Mouse (Mus musculus) retina, postnatal 7 days (tissue): Measurements from ENCODE around the gene Lrmda.

Source experiments
- DNase-seq: peaks from one replicate; pipeline ENCODE4 v3.0.0-alpha.2; 2012; ENCODE audit warnings: low read depth, low spot score

Gene Lrmda

DNA sequence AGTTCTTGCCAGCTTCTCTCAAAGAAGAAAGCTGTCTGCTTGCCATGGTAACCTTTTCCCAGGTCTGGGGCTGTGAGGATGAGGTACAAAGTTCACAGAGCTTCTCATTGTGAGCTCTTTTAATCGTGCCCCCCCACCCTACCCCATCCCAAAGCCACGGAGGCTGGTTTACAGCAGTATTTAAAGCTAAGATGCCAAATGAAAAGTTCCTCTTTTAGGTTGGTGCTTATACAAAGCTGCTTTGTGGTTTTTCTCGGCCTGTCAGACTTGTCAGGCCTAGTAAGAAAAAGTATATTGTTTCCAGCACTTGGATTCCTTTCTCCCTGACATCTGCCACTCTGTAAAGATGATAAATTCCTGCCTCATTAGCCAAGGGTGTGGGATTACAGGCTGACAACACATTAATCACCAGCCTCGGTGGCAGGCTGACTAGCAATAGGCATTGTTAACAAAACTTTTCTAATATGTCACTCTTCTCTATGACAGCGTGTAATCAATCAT, 629.9 kb downstream of the Lrmda start:
- no peak for DNase-seq

DNA sequence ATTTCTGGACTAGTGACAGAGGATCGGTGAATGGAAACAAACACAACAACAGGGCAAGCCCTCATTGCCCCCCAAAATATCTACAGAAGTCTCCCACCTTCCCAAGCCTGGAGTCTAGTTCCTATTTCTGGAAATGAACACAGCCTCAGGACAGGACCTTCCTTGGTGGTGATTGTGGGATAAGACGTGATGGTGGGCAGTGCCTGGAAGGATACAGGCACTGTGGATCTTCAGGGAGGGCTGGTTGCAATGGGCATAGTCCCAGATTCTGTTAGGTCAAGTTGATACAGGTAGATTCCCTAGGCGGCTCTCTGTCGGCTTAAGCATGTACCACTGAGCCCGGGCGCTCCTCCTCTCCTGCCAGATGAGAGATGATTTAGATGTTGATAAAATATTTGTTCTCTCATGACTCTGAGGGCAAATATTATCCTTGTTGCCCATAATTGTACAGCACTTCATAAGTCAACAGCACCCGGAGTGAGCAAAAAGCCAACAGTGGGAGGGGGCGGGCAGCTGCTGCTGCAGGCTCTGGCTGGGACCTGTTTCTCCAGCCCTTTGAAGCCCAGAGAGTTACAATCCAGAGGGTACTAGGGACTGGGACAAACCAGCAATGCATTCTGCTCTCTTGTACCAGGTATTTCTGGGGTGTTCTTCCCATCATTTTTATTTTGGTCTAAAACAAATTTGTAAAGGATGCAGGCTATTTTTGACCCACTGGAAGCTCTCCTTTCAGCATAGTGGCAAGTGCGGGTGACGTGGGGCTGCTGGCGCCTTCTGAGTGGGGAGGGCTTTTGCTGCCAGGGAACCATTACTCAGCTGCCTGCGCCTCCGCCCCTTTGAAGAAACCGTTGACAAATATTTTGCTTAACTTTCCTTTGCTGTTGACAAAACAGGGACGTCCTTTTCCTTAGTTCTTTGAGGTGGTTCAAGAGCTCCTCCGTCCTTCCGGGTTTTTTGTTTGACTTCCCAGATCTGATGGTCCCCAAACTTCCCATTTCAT, 630.8 kb downstream of the Lrmda start:
- no peak for DNase-seq

DNA sequence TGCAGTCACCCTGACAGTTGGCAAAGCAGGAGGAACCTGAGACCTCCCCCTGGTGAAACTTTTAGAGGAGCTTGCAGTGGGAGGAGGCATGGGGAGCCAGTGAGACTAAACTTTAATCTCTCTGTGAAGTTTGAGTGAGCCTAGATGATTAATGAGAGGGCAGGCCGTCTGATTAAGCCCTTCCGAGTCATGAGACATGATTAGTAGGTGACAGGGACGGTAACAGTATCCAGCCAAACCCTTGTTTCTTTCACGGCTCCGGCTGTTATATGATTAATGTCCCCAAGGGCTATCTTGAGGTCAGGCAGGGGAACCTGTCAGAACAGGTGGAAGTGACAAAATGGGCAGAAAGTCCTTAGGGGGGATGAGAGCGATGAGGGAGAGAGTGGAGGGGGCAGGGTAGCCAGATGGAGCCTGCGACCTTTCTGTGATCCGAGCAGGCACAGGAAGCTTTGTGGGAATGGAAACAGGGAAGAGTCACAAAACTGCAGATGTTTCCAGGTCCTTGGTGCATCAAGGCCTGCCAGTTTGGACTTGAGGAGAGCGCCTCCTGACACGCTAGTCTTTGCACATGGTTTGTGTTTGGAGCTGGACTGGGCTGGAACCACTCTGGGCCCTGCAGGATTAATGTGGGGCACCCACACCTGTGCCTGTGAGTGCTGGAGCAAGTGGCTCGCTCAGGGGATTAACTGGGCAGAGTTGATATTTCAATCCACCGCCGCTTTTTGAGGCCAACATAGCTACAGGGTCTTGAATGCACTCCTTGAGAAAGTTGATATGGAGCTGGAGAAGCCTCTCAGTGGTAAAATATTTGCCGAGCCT, 631.8 kb downstream of the Lrmda start:
- DNase-seq, result no peak

DNA sequence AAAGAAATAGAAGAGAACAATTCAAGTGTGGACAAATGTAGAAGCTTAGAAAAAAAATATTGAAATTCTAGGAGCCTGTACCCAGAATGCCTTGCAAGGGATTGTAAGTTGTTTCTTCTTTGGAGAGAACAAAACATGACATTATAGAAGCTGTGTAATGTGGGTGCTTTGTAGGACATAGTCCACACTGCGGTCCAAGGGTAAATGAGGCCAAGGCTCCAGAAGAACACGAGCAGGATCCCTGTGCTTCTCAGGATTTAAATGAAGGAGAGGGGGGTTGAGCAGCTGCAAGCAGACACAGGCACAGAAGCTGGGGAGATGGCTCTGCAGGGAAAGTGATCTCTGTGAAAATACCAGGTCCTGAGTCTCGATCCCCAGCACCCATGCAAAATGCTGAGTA, 643.0 kb downstream of the Lrmda start:
- no peak for DNase-seq

DNA sequence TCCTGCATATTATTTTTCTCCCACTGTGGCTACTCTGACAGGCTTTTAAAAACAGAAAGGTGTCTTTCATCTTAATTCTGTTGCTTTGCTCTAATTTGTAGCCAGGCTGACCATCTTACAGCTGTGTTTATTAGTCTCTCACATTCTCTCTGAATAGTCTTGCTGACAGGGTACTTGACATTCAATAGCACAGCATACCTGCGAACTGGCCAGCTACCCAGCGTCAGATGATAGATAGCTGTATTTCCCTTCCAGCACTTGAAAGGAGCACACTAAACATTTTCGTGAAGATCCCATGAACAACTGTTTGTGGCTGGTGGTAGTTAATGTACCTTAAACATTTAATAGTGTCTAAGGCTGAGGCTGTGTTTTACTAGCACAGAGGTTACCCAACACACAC, 646.9 kb downstream of the Lrmda start:
- DNase-seq, result no peak

DNA sequence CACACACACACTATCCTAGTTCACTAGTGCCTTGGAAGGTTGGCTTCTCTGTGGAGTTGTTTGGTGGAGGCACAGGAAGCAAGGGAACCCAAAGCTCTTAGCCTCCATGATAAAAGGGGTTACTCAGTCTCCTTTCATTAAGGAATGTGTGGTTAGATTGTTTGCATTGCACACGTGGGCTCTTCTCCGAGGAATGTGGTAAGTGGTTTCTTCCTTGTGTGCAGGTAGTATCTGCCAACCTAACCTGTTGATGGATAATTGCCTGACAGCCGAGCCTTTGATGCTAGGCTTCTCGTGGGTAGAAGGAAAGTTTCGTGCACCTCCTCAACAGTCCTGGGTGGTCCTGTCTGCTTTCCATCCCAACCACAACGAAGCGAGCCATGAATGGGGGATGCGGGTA, 648.8 kb downstream of the Lrmda start:
- DNase-seq, result no peak

DNA sequence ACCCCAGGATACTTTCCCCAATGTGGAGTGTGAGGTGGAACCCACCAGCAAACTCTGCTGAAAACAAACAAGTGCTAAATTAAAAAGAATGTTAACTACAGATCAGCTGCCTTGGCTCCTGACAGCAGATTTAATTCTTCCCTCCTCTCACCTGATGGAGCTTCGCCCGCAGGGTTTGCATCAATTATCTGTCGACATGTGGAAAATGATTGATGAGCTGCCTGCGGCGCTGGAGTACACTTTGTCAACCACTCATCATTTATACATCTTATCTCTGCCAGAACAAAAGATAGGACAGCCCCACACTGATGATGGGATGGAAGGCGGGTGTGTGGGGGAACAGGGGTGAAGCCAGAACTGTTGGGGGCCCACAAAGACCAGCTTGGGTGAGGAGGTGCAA, 649.2 kb downstream of the Lrmda start:
- DNase-seq, result no peak

DNA sequence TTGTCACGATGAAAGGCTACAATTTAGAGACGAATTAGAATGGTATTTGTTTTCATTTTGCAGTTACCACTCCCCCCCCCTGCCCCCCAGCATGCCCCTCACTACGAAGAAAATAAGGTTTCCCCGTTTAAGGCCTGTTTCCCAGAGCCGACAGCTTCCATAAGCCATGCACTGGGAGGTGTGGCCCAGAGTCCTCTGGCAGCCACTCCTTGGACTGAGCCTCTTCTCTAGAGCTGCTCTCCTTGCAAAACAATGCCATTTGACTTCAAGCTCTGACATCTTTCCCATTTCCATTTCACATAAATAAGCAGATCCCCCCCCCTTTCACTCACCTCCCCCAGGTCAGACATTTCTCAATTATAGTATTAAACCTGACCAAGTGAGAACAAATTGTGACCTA, 654.1 kb downstream of the Lrmda start:
- no peak for DNase-seq

DNA sequence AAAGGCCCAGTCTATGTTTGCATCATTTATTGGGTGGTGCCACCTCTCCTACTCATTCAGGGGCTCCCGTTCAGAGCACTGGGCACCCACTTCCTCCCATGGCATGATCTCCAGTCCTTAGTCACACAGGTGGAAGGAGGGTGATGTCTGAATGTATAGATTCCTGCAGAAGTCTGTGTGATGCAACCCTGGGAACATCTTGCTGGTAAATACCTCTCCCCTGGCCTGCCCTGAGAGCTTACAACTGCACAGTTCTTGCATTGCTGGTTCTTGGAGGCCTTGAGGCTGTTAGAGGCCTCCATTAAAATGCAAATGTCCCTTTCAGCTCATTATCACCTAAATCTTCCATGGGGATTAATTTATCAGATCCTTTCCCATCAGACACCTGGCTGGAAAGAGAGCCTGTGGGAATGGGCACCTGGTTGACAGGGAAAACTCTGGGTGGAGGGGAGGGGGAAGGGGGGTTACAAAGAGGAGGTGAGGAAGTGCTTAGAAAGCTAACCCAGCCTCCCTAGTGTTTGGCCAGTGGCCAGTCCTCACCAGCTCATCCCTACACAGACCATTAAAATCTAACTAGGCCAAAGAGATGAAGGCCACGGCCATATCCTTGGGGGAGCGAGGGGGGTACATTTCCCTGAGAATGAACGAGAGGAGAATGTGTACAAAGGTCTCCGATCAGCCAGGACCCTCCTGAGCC, 659.6 kb downstream of the Lrmda start:
- no peak for DNase-seq

DNA sequence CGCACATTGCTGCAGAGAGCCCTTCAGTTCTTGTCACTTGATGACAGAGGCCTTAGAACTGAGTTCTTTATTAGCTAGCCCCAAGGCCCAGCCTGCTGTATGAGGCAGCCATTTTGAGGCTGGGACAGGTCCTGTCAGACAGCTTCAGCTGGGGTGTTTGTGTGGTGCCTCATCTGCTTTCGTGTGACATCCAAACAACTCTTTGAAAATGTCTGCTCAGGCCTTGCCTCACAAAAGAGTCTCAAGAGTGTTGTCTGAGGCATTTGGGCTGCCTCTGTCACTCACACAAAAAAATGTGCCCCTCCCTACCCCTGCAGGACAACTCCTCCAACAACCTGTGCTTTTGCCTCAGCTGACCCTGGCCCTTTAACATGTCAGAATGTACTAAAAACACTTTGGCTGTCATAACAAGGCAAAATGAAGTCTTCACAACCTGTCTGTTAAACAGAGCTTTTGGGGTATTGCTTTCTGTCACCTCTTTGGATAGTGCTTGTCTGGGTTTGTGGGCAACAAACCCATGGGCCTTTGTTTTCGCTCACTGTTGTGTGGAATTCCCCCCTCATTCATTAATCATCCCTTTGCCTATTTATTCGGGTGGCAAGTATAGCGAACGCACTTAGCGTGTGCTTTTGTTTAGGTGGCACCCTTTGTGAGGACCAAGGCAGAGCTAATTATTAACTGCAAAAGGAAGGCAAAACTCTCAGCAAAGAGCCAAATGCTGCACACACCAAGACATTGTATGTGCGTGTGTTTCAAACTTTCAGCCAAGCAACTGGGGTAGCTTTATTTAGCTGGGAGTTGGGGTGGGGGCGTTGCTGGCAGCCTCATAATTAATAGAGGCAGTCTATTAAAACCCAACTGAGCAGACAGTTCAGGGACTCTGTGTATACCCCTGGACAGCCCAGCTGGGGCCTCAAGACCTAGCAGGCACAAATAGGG, 660.5 kb downstream of the Lrmda start:
- DNase-seq, result no peak

DNA sequence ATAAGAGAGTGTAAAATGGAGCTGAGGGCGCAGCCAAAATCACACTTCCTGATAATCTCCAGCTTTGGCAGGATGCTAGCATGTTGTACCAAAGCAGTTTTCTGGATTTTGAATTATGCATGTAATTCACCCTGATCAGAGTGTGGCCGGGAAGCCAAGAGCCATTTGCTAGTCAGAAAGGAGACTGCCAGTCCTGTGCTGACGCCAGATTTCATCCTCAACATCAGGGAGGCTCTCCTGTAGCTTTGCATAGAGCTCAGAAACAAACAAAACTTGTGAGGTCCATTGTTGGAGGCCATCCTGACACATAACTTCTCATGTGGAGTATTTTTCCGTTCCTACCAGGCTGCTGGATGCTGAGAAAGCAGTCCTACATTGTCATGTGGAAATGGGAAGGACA, 667.4 kb downstream of the Lrmda start:
- no peak for DNase-seq

DNA sequence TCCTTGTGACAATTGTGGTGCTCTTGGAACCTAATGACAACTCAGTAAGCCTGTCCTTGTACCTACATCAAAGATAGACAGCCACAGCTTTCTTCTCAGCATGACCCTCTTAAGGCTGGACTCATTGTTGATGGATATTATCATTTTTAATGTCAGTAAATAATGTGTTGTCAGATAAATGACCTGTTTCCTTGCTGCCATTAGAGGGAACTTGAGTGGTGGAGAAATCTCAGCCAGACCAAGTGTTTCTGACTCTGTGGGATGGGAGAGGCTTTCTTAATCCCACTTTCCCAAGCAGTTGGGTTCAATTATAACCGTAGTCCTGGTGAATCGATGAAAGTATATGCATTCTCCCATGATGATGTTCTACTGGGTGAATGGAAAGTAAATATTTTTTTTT, 668.9 kb downstream of the Lrmda start:
- no peak for DNase-seq

DNA sequence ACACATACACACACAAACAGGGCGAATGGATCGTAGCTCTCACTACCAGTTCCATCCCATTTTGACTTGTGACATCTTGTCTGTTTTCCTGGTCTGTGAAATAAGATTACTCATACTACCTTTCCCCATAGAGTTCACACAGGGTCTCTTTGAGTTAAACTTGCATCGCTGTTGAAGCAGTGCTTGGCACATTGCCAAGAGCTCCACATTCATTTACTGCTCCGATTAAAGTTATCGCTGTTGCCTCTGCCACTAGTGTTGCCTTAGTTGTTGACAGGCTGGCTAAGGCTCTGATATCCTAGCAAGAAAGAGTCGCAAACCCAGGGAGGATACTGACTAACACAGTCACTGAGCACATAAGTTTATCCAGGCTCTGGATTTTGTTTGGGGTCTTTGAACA, 675.9 kb downstream of the Lrmda start:
- DNase-seq, result no peak

DNA sequence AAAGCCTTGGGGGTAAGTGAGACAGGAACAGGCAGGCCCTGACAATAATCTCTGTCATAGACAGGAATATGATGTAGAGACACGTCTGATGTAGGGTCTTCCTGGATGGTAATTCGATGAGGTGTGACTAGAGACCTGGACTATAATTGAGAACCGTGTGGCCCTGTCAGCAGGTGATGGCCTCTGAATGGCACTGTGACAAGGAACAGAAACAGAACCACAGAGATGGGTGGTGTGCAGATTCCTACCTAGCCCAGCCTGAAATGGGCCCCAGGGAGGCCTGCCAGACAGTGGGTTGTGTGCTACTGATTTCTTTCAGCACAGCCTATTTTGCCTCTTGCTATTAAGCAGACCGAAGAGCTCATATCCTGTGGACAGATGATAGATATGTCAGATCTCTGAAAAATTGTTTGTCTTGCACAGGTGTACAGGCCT, 676.4 kb downstream of the Lrmda start:
- DNase-seq, result no peak

DNA sequence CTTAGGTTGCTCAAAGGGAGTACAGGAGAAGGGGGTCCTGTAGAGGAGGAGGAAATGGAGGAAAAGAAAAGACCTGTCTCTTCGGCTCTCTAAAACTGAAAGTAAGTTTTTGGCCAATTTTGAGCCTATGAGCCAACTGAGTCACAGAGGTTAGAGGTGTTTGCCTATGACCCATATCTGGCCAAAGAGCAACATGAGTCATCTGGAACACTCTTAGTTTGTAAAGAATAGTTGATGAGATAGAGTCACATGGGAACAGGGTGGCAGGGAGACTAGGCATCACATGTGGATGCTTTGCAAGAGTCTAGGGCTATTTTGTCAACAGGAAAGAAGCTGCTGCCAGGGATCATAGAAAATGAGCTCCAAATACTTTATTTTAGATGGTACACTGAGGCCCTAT, 680.7 kb downstream of the Lrmda start:
- no peak for DNase-seq

DNA sequence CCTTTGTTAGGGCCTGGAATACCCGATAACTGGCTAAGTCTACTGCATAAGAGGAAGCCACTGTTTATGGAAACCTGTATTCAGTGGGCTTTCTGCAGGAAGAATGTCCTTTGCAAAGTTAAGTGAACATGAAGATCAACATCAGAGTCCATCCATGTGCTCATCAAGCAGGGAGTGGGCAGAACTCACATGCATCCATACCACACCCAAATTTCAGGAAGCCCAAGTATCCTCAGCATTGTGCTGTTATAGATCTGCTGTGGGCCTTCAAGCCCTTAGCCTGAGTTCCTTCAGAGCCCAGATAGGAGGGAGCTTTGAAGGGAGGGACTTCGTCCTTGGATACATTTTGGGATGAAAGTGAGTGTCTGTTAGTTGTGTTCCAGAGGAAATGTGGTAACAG, 681.2 kb downstream of the Lrmda start:
- DNase-seq, result no peak

DNA sequence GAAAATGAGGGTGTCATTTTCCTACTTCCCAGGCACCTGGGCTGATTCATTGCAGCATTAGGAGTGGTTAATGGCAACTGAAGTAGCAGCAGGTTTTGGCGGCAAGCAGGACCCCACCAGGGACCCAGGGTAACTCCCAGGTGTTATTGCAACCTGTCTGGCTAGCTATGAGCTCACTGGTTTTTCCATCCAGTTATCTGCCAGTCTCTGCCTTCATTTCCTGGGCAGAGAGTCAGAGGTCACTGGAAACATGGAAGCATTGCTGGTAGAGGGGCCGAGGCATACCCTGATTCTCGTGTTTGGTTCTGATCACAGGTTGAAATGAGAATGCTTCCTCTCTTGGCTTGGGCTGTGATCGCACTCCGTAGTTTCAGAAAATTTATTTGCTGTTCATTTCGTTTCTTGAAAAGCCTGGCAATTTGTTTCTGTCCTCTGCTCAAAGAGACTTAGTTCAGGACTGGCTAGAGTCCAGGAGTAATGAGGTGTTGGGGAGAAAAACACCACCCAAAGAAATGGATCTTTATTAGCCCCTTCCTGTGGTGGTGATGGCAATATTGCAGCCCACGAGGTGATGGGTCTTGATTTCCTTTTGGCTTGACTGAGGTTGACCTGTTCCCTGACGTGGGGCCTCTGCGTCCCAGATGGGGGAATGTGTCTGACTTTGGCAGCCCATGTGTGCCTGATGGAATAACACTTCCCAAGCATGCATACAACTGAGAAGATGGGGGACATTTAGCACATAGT, 688.6 kb downstream of the Lrmda start:
- DNase-seq, result no peak

DNA sequence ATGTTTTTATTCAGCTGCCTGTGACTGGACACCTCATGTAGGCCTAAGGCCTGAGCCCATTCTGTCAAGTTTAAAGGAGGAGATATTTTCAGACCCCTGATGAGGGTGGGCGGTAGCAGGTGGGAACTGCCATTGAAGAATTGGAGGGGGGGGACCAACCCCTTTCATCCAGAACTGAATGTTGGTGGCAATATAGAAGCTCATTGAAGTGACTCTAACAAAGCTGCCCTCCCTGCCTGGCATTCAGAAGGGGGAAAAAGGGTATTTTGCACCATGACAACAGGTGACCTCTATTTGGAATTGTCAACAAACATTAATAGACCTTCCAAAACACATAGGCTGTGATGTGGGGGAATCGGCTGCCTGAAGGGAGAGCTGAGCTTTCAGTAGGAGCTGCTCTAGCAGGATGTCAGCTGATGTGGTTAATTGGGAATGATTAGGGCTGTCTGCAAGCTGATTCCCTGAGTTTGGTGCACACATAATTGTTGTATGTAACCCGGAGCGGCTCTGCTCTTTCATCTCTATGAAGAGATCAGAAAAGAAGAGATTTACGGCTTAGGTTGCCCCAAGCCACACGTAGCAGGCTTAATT, 690.7 kb downstream of the Lrmda start:
- DNase-seq, result peak; percentile 20

DNA sequence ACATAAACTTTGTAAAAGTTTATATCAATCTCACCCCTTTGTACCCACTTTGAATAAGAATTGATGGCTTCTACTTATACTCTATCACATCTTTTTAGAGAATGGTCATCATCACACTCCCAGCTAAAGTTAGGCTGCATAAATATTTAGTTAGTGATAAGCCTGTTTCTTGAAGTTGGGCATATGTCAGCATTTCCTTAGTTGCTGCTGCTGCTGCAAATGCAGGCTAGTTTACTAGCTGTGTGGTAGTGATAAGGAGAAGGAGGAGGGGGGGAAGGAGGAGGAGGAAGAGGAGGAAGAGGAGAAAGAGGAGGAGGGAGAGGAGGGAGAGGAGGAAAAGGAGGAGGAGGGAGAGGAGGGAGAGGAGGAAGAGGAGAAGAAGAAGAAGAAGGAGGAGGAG, 692.9 kb downstream of the Lrmda start:
- DNase-seq, result no peak
